In genomic region chr16:45361450-45361849, GRCm38 (mm10) we compare ENCODE assay signal across 17 mouse cellular contexts.
"Had no signal": no experiment of that assay in that cellular context is flagged by ENCODE, and none has a peak within 500 bp of the region (broad histone marks: within the 10 kb centered on the region; RNA-seq: fewer than 3 reads in every experiment).

No protein-coding gene starts in this region.

- H3K27me3 ChIP-seq: liver, embryonic 13.5 days; megakaryocyte, embryonic 14.5 days; midbrain, embryonic 13.5 days; neural tube, embryonic 13.5 days; stomach, embryonic 15.5 days had no signal

- H3K36me3 ChIP-seq: liver, embryonic 13.5 days; midbrain, embryonic 10.5 days; midbrain, embryonic 13.5 days; neural tube, embryonic 13.5 days; stomach, embryonic 15.5 days had no signal

- DNase-seq: kidney, postnatal 10 days; kidney, postnatal 36 days; layer of hippocampus, postnatal 36 days; liver, embryonic 13.5 days; lung, embryonic 14.5 days; lung, postnatal 10 days; lung, postnatal 36 days; retina, postnatal 1 day; spleen, adult 18-20 months had no signal

- ATAC-seq: midbrain, embryonic 13.5 days; midbrain, embryonic 16.5 days had no signal

- H3K27ac ChIP-seq: left cerebral cortex, adult 2 months; liver, embryonic 13.5 days; midbrain, embryonic 10.5 days; midbrain, embryonic 13.5 days; neural tube, embryonic 13.5 days; stomach, embryonic 15.5 days had no signal

- H3K9ac ChIP-seq: liver, embryonic 13.5 days; lung, embryonic 14.5 days; midbrain, embryonic 13.5 days; neural tube, embryonic 13.5 days; stomach, embryonic 15.5 days had no signal

- H3K4me3 ChIP-seq: left cerebral cortex, adult 2 months; liver, embryonic 13.5 days; megakaryocyte, embryonic 14.5 days; midbrain, embryonic 10.5 days; midbrain, embryonic 13.5 days; myocyte; neural tube, embryonic 13.5 days; stomach, embryonic 15.5 days had no signal

- H3K4me1 ChIP-seq: liver, embryonic 13.5 days; megakaryocyte, embryonic 14.5 days; midbrain, embryonic 10.5 days; midbrain, embryonic 13.5 days; neural tube, embryonic 13.5 days; stomach, embryonic 15.5 days had no signal
